8 mouse cellular contexts compared by ENCODE assay signal in the genomic region with DNA sequence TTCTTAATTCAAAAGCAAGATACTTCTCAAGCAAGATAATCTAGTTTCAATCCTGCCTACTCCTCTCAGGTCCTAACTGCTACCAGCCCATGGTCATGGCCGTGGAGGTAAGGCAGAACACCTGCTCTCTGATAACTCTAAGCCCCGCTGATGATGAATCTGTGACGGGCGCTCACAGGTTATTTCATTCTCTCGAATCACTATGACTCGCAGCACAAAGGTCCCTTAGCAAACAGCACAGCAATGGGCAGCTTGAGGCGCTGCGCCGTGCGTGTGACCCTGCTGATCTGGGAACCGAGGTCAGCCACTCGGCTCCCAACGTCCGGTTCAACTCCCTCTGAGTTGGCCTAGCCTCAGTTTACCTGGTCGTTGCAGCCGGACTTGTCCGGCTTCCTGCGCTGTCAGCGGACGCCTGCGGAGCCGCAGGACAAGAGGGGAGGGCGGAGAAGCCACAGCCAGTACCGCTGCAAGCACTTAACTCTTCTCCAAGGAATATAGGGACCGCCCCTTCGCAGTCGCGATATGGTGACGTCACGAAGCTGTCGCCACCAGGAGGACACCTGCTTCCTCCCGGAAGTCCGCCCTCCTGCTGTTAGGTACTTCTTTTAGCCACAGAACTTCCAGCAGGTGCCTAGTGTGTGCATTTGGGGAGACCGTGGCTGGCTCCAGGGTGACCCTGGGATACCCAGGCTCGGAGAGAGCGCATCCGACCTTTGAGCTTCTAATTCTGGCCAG. TPM values are rescaled to one million over a fixed set of nuclear protein-coding genes. Genes with fewer than 3 reads are reported as not detected.
DNase-seq lines count a peak whose midpoint lies in the region; ATAC-seq lines count a peak whose summit lies in the region.

Gene Fahd2a, minus strand, starts transcription at position 511 of the 735 bp plus-strand sequence.

- H3K4me2 ChIP-seq in intestine, embryonic 14.5 days (ENCODE audit: low read length): peak within 1 kb of the TSS; percentile 78

- H3K4me3 ChIP-seq in intestine, embryonic 14.5 days (ENCODE audit: low read depth, low read length): peak within 1 kb of the TSS; percentile 84

- H3K27ac ChIP-seq in intestine, embryonic 14.5 days (ENCODE audit: low read depth): no peak within 1 kb of the TSS

- DNase-seq in adrenal gland, adult 18-20 months (ENCODE audit: low spot score in 2 of 2): peak; percentile 82 to 84
- peak; percentile 93 for DNase-seq in embryo, embryonic 11 days
- peak; percentile 78 for DNase-seq in gastrocnemius, postnatal 25 days
- peak; percentile 96 for DNase-seq in intestine, embryonic 14.5 days (ENCODE audit: low spot score)
- peak; percentile 84 to 88 for DNase-seq in left cerebral cortex, postnatal 14 days (ENCODE audit: low spot score in 2 of 2)
- peak; percentile 94 for DNase-seq in mesoderm, embryonic 11.5 days (ENCODE audit: low read depth, low spot score)
- DNase-seq in right cerebral cortex, postnatal 36 days (ENCODE audit: low spot score in 2 of 2): peak; percentile 86 to 87
- peak; percentile 90 for DNase-seq in yolk sac, embryonic 10.5 days (ENCODE audit: low spot score)

- H3K36me3 ChIP-seq in intestine, embryonic 14.5 days (ENCODE audit: control insufficient read depth, insufficient read depth, low read length): 0 out of 2 replicates have a peak, but pooled peaks cover 4% of the 10 kb centered on the region

- H3K9me3 ChIP-seq in intestine, embryonic 14.5 days (ENCODE audit: control insufficient read depth, low read length): no peaks in the 10 kb centered on the region

- H3K9ac ChIP-seq in intestine, embryonic 14.5 days (ENCODE audit: low read length): peak within 1 kb of the TSS; percentile 65

- peak; percentile 93 for ATAC-seq in intestine, embryonic 14.5 days (replicated peaks; ENCODE audit: low FRiP score, low TSS enrichment, low read depth)

- no peaks in the 10 kb centered on the region for H3K27me3 ChIP-seq in intestine, embryonic 14.5 days (replicated peaks; ENCODE audit: control insufficient read depth, insufficient read depth, low read length)

- intact Hi-C loops in left cerebral cortex, postnatal 14 days (cut with DNase I): no loop called here

- WGBS in intestine, embryonic 14.5 days: 4% methylated on average over 37 of the region's 37 CpGs

- peaks cover 9% of the 10 kb centered on the region; the same call in 1 of the 2 replicates for H3K4me1 ChIP-seq in intestine, embryonic 14.5 days (replicated peaks; ENCODE audit: control insufficient read depth, insufficient read depth, low read length)

RNA-seq across cellular contexts. Expression of gene Fahd2a, which starts in this region (rescaled TPM):
- 10 to 100 TPM; 46.4 to 48.2 TPM for total RNA-seq in adrenal gland, adult 18-20 months (2021)
- total RNA-seq in gastrocnemius, postnatal 25 days (2021): 10 to 100 TPM; 21.5 to 21.9 TPM
- polyA plus RNA-seq in intestine, embryonic 14.5 days (2014; fragmentation: Nextera tagmentation; extraction: Ambion mirVana): 21.9 and 28.6 TPM in 2 replicates
- 10 to 100 TPM; 16.7 to 17.6 TPM for total RNA-seq in left cerebral cortex, postnatal 14 days (2021)
